Mouse (Mus musculus) midbrain, embryonic 14.5 days (tissue): ENCODE measurements around the gene Lsamp. TPM values are rescaled to one million over a fixed set of nuclear protein-coding genes. Genes with fewer than 3 reads are reported as not detected.

Experiments used
- ATAC-seq: fragments of 200-750 bp; cut with Nextera tagmentation; 2 replicates; pipeline ENCODE4 v1.8.0; 2017; ENCODE audit warnings: moderate number of reproducible peaks, moderate library complexity; ENCODE audit not compliant: low FRiP score, low TSS enrichment
- DNase-seq: peaks from one replicate; pipeline ENCODE4 v3.0.0-alpha.2; 2015
- H3K27ac ChIP-seq: fragments of 300-500 bp; sonication (generic); replicated peaks from 2 replicates; pipeline ENCODE4 v1.5.1; 2014; ENCODE audit warnings: mild to moderate bottlenecking, low read depth, low read length, moderate library complexity
- H3K27me3 ChIP-seq: fragments of 300-500 bp; sonication (generic); 2 replicates; pipeline ENCODE4 v1.6.1; 2014; ENCODE audit warnings: low read length, control low read depth, mixed read lengths; ENCODE audit not compliant: control insufficient read depth, insufficient read depth
- H3K36me3 ChIP-seq: fragments of 300-500 bp; sonication (generic); 2 replicates; pipeline ENCODE4 v1.6.1; 2014; ENCODE audit warnings: low read length, control low read depth; ENCODE audit not compliant: control insufficient read depth, insufficient read depth
- H3K4me1 ChIP-seq: fragments of 300-500 bp; sonication (generic); 2 replicates; pipeline ENCODE4 v1.6.1; 2014; ENCODE audit warnings: mild to moderate bottlenecking, antibody characterized with exemption, low read length, control low read depth; ENCODE audit not compliant: control insufficient read depth, insufficient read depth
- H3K4me2 ChIP-seq: fragments of 300-500 bp; sonication (generic); 2 replicates; pipeline ENCODE4 v1.6.1; 2014; ENCODE audit warnings: mild to moderate bottlenecking, low read length, moderate library complexity
- H3K4me3 ChIP-seq: fragments of 300-500 bp; sonication (generic); replicated peaks from 2 replicates; pipeline ENCODE4 v1.5.1; 2014; ENCODE audit warnings: low read depth, low read length
- H3K9ac ChIP-seq: fragments of 300-500 bp; sonication (generic); replicated peaks from 2 replicates; pipeline ENCODE4 v1.6.1; 2014; ENCODE audit warnings: mild to moderate bottlenecking, low read length, moderate library complexity
- H3K9me3 ChIP-seq: fragments of 300-500 bp; sonication (generic); 2 replicates; pipeline ENCODE4 v1.6.1; 2016; ENCODE audit warnings: low read length, control low read depth, mixed read lengths; ENCODE audit not compliant: control insufficient read depth
- WGBS: fragments of 180-500 bp; shearing (Covaris S2); extraction: QIAGEN DNeasy Blood & Tissue Kit; methylation state at CpG from one replicate; pipeline ENCODE4 v1.1.7; 2014; 5-methylcytosine and 5-hydroxymethylcytosine counted together
- polyA plus RNA-seq: library from polyadenylated mRNA; unstranded; fragments of >200 nt; fragmentation: Nextera tagmentation; extraction: Ambion mirVana; gene quantifications from 2 replicates; pipeline ENCODE4 v1.2.1, GENCODE M21; 2014

Lsamp gene
- polyA plus RNA-seq, 1 experiment from 2014 or later = 79.5 TPM

- H3K27ac ChIP-seq = 0 out of 2 replicates have a peak overlapping the region, but pooled peaks have one; percentile 5
- no peaks in the 10 kb centered on the region for H3K27me3 ChIP-seq
- H3K9ac ChIP-seq = no peak overlapping the region
- DNase-seq (peak; percentile 9), ATAC-seq (no peak; the same call in 1 of the 2 replicates)
- H3K4me2 ChIP-seq = no peak overlapping the region
- H3K4me3 ChIP-seq = no peak overlapping the region
- no peaks in the 10 kb centered on the region for H3K36me3 ChIP-seq
- no peaks in the 10 kb centered on the region for H3K9me3 ChIP-seq
- WGBS = 69% methylated on average over 4 of the region's 4 CpGs
- H3K4me1 ChIP-seq = peaks cover 4% of the 10 kb centered on the region; the same call in 1 of the 2 replicates
Measured at GRCm38 (mm10) chr16:41912584-41913193, 1928.5 kb downstream of the Lsamp start.

DNA sequence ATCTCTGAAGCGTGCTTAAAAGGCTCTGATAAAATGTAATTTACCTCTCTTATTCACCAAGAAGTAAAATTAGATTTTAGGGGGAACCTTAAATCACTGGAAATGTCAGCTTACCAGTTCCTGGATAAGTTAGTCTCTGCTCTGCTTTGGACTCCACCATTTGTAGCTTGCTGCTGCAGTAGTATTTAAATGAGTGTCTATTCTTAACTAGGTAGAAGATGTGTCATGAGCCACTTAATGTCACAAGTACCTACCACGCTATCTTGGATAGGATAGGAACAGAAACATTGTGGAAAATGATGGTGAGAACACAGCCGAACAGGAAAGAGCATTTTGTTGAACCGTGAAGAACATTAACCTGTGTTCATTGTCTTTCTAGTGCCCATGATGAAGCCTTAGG, 1929.2 kb downstream of the Lsamp start:
- H3K36me3 ChIP-seq = no peaks in the 10 kb centered on the region
- H3K27ac ChIP-seq = no peak overlapping the region
- H3K4me1 ChIP-seq = peaks cover 4% of the 10 kb centered on the region; the same call in 1 of the 2 replicates
- no peaks in the 10 kb centered on the region for H3K9me3 ChIP-seq
- no peak overlapping the region for H3K4me3 ChIP-seq
- no peak overlapping the region for H3K9ac ChIP-seq
- WGBS = 87% methylated on average over 4 of the region's 4 CpGs
- no peak for ATAC-seq
- no peak overlapping the region for H3K4me2 ChIP-seq
- DNase-seq = no peak
- no peaks in the 10 kb centered on the region for H3K27me3 ChIP-seq

DNA sequence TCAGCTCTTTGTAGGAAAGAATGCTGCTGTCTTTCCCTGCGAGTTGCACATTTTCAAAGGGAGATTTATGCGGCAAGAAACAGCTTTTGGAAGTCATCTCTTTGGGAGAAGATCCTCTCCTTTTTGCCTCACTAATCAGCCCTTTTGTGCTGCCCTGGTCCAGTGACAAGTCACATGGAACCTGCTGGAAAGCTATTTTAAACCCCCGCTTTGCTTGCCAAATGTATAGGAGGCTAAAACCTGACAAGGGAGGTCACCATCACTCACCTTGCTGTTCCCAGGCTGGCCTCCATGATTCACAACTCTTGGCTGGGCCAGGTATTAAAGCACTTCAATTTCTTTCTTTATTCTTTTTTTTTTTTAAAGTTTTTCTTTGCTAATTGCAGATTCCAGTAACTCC, 1932.2 kb downstream of the Lsamp start:
- no peak overlapping the region for H3K27ac ChIP-seq
- no peak for ATAC-seq
- H3K9ac ChIP-seq = no peak overlapping the region
- H3K36me3 ChIP-seq = no peaks in the 10 kb centered on the region
- H3K4me2 ChIP-seq = no peak overlapping the region
- no peaks in the 10 kb centered on the region for H3K9me3 ChIP-seq
- H3K4me3 ChIP-seq = no peak overlapping the region
- WGBS = 43% methylated on average over 3 of the region's 3 CpGs
- H3K27me3 ChIP-seq = no peaks in the 10 kb centered on the region
- no peak for DNase-seq
- peaks cover 9% of the 10 kb centered on the region; the same call in 1 of the 2 replicates for H3K4me1 ChIP-seq

GRCm38 (mm10) chr16:41917057-41917821, 1933.1 kb downstream of the Lsamp start:
- Histone ChIP-seq H3K4me3 (no peak overlapping the region), H3K9ac (no peak overlapping the region), H3K27me3 (no peaks in the 10 kb centered on the region), H3K27ac (0 out of 2 replicates have a peak overlapping the region, but pooled peaks have one; percentile 27), H3K36me3 (no peaks in the 10 kb centered on the region), H3K9me3 (no peaks in the 10 kb centered on the region), H3K4me2 (no peak overlapping the region), H3K4me1 (peaks cover 13% of the 10 kb centered on the region; the same call in 1 of the 2 replicates)
- ATAC-seq (no peak), DNase-seq (peak; percentile 33)
- 63% methylated on average over 6 of the region's 6 CpGs for WGBS

DNA sequence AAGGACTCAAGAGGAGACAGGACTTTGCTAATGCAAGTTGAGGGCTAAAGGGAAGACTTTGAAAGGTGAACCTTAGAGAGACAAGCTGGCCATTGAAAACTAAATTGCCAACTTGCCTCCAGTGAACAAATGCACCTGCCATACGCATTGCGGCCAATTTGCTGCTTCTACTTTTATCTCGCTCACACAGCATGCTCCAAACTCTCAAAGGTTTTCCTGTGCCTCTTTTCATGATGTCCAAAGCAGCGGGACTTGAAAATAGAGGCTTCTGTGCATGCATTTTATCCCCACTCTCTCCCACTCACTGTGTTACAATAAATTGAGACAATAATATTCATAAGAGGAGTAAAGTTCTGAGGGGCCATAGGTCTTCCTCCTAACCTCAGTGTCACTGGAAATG, 1945.4 kb downstream of the Lsamp start:
- Histone ChIP-seq H3K9me3 (no peaks in the 10 kb centered on the region), H3K27me3 (no peaks in the 10 kb centered on the region), H3K27ac (no peak overlapping the region), H3K4me2 (no peak overlapping the region), H3K36me3 (no peaks in the 10 kb centered on the region), H3K4me3 (no peak overlapping the region), H3K4me1 (no peaks in the 10 kb centered on the region), H3K9ac (no peak overlapping the region)
- 95% methylated on average over 4 of the region's 4 CpGs for WGBS
- DNase-seq = no peak
- no peak for ATAC-seq

- H3K9ac ChIP-seq = no peak overlapping the region
- H3K4me2 ChIP-seq = no peak overlapping the region
- no peak for DNase-seq
- ATAC-seq = no peak
- no peak overlapping the region for H3K27ac ChIP-seq
- no peaks in the 10 kb centered on the region for H3K36me3 ChIP-seq
- WGBS = 63% methylated on average over 2 of the region's 2 CpGs
- H3K4me3 ChIP-seq = no peak overlapping the region
- no peaks in the 10 kb centered on the region for H3K4me1 ChIP-seq
- H3K27me3 ChIP-seq = no peaks in the 10 kb centered on the region
- no peaks in the 10 kb centered on the region for H3K9me3 ChIP-seq
Measured at GRCm38 (mm10) chr16:41935701-41936100, 1951.5 kb downstream of the Lsamp start.

DNA sequence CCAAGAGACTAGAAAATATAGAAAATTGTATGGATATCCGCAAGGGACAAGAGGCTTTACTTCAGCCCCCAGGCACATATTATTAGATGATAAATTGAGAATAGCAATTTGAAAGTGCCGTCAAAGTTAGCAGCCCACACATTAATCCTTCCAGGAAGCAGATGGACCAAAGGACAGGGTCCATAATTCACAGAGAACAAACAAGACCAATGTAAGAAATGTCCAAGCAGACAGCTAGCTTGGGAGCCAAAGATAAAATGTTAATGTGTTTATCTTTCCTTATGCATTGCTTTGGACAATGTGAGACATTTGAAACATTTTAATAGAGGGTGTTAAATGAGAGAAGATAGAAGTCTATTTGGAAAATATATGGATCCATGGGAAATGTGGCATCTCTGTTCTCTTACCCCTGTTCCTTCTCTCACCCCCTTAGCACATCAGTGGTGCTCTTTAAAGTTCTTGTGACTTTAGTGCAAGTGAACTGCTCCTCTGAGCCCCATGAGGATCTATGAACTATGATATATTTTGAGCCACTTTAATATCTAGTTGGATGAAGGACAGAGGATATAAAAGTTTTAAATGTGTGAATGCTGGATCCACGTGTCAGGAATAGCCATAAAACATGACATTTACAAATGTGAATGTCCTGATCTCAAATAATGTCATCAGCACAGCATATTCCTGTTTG, 1952.9 kb downstream of the Lsamp start:
- H3K4me3 ChIP-seq = no peak overlapping the region
- H3K9me3 ChIP-seq = no peaks in the 10 kb centered on the region
- ATAC-seq (no peak), DNase-seq (no peak)
- 86% methylated on average over 3 of the region's 3 CpGs for WGBS
- no peaks in the 10 kb centered on the region for H3K4me1 ChIP-seq
- H3K9ac ChIP-seq = no peak overlapping the region
- no peak overlapping the region for H3K4me2 ChIP-seq
- H3K27ac ChIP-seq = no peak overlapping the region
- no peaks in the 10 kb centered on the region for H3K36me3 ChIP-seq
- H3K27me3 ChIP-seq = no peaks in the 10 kb centered on the region

DNA sequence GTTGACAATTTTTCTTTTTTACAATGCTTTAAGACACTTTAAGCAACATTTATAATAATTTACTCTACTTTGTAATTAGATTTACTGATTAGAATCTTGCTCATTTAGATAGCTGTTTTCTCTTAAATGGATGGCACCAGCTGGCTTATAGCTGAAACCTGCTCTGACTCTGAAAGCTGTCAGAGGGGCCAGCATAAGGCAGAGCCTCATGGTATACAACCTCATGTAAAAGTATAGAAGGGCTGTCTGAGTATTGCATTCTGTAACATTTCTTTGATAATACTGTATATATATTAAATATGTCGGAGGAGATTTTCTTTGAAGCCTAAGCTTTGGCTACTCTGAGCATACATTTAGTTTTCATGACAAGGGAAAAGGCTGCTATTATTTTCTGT, 1953.4 kb downstream of the Lsamp start:
- H3K4me2 ChIP-seq = no peak overlapping the region
- DNase-seq = no peak
- H3K9me3 ChIP-seq = no peaks in the 10 kb centered on the region
- WGBS = 100% methylated on average over 1 of the region's 1 CpGs
- no peak overlapping the region for H3K27ac ChIP-seq
- ATAC-seq = no peak
- H3K4me1 ChIP-seq = no peaks in the 10 kb centered on the region
- H3K9ac ChIP-seq = no peak overlapping the region
- H3K4me3 ChIP-seq = no peak overlapping the region
- H3K27me3 ChIP-seq = no peaks in the 10 kb centered on the region
- no peaks in the 10 kb centered on the region for H3K36me3 ChIP-seq
